Mouse (Mus musculus) fibroblast of lung, adult 2 months (primary cell): Measurements from ENCODE around the gene Tacc2.

Experiments used
- DNase-seq: peaks from one replicate; pipeline ENCODE4 v3.0.0-alpha.2; 2011; ENCODE audit warnings: low read depth

The Tacc2 gene

DNA sequence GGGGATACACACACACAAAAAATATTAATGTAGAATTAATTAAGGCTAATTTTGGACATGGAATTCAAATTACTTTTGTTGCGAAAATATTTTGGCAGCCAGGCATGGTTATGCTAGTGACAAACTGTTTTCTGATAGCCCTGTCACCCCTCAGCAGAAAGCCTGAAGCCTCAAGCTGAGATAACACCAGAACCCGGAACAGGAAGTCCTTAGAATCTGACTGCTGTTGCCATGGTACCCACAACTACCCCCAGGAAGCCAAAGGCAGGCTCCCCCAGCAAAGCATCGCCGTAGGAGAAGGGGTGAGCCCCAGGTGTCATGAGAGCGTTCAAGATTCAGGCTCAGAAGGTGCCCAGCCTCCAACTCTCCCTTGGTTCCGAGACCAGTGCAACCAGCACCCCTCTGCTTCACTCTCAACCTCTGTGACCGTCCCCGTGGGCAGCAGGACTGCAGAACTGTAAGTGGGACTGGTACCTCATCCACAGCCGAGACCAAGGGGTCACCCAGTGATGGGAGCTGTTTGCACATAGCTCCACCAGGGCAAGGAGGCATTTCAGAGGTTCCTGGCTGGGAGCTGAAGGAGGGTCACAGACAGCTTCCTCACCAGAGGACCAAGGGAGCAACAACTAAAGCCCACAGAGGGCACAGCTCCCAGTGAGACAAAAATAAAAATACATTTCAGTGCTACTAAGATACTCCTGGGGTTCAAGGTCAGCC, 196.8 kb downstream of the Tacc2 start, which contains the start of gene Btbd16:
TSS of gene Btbd16 (plus strand) at position 156 of the 717 bp plus-strand sequence.
- no peak for DNase-seq

DNA sequence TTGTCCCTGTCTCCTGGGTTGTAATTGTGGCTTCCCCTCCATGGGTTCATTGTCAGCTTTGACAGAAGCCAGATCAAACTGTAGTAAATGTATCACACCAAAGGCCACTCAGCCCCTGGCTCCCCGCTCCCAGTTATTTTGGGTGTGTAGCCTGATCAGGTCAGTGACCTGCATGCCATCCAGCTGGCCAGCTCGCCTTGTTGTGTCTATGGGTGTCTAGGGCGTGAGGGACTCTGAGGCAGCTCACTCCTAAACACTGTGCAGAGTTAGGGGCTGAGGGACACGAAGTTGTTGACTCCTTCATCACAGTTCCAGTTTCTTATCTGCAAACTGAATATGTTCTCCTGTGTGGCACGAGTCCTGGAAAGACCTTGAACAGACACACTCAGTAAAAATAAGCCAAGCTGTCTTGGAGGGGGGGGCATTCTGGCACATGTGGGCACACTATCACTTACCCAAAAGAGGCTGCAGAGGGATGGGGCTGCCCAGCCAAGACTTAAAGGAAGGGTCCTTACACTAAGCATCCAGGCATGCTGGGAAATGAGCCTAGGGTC, 203.7 kb downstream of the Tacc2 start:
- no peak for DNase-seq

DNA sequence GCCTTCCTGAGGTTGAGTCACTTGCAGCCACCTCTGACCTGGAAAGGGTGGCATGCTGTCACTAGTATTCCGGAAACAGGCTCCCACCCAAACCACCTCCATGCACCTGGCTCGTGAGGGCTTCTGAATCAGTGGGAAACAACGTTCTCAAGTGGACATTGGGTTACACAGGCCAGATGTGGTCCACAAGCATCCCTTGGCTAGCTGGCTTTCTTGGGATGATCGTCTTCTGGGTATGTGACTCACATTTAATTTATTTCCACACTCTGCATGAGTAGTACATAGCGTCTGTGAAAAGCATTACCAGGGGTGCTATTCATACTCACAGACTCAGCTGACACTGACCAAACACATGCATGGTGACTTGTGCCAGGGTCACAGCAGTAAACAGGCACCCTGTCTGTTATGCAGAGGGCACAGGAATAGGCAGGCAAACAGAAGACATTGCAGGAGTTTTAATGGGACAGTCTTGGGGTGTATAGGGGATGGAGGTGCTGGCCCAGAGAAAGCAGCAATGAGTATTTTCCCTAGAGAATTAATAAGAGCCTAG, 205.3 kb downstream of the Tacc2 start:
- DNase-seq, result peak; percentile 81

DNA sequence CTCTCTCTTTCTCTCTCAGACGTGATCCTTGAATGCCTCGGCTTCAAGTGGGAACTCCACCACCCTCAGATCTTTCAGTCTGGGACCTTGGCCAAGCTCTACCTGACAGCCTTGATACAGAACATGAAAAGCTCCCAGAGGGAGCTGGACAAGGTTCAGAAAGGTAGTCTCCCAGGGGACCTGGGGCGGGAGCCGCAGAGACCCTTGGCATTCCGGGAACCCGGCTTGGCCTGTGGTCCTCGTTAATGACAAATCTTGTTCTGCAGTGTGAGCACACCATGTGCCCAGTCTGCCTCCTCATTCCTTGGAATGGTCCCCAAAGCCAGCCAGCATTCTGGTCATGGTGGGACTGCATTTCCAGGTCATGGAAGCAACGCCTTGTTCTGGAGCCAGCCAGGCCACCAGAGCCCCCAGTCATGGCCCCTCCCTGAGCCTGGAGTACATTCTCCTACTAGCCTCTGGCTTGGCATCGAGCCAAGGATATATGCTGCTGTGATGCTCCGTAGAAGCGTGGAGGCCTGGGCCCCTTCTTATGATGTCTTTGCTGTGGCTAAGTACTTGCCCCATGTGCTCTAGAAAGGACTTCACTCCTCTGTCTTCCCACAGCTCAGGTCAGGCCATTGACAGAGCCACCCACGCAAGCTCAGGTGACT, 208.8 kb downstream of the Tacc2 start:
- DNase-seq, result no peak

DNA sequence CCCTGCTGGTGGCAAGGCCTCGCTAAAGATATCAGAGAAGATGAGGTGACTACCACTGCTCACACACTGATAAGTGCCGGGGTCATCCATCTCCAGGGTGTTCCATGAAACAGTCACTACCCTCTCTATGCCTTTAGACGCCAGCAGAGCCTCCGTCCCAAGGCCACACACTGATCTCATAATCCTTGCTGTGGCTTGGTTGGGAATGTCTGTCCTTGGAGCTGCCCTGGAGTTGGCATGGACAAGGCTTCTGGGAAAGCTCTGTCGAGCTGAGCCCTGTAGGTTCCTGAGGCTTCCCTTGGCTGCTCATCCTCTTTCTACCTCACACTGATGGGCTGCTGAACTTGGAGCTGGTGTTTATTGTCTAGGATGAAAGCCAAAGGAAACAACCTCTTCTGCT, 209.5 kb downstream of the Tacc2 start:
- no peak for DNase-seq

DNA sequence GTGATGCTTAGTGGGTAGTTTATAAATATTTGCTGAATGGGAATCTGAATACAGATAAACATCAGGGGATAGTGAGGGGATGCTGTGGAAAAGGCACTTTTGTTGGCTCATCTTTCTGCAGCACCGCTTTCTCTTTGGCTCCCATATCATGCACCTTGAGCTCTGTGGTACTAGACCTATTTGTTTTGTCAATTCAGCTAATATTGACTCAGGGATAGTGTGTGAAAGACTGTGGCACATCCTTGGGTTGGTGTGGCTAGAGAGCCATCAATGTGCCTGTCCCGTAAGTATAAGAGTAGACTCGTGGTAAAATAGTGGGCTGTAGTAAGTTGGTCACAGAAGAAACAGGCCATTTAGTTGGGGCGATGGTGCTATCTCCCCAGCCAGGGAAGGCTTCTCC, 210.3 kb downstream of the Tacc2 start:
- no peak for DNase-seq

DNA sequence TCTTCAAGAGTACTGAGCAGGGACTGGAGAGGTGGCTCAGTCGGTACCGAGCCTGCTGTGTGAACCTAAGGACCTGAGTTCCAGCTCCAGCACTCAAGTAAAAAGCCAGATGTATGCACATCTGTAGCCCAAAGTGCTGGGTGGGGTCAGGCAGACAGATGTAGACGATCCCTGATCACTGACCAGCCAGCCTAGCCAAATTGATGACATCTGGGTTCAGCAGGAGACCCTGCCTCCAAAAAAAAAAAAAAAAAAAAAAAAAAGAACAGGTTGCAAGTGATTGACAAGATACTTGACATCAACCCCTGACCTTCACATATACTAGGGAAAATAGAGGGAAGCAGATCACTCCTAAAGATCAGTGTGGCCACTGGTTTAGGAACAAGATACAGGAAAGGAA, 211.7 kb downstream of the Tacc2 start:
- DNase-seq, result no peak

DNA sequence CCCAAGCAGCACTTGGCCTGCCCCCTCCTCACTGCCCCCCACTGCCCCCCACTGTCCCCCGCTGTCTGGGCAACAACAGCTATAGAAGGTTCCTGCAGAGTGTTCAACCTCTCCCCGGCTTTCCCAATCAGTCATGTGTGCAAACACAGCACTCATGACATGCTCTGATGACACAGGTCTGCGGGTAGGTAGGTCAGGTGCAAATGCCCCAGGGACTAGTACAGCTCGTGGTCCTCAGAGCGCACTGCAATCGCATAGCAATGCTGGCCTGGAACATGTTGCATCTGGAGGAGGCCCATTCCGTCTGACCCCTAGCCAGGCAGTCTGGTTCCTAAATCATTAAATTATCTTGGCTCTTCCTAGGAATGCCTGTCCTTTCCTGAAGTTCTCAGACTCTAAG, 212.2 kb downstream of the Tacc2 start:
- no peak for DNase-seq

DNA sequence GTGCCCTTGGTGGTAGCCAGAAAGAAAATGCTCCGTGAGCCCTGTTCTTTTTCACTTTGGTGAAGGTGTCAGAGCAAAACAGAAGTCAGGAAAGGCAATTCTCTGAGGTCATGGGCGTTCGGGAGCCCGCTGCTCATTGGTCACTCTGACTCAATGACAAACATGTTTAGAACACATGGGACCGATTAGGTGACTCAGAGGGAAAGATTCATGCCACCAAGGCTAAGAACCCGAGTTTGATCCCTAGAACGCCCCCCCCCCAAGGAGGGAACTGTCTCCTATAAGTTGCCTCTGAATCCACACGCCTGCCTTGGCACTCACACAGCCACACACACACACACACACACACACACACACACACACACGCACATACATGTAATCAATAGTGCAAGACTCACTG, 216.4 kb downstream of the Tacc2 start:
- no peak for DNase-seq

DNA sequence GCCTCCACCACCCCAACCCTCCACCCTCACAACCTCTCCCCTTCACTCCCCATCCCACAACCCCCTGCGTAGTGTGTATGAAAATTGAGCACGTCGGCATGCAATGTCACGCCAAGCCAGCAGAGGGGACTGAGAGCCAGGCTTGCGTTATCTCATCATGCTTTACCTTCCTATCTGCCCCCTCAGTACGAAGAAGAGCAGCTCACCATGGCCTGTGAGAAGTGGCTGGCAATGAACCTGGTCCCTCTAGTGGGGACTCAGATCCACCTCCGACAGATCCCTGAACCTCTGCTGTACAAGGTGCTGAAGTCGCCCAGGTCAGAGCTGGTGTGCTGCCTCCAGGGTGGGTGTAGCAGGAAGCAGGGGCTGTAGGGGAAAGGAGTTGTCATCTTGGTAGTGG, 219.5 kb downstream of the Tacc2 start:
- DNase-seq, result no peak

DNA sequence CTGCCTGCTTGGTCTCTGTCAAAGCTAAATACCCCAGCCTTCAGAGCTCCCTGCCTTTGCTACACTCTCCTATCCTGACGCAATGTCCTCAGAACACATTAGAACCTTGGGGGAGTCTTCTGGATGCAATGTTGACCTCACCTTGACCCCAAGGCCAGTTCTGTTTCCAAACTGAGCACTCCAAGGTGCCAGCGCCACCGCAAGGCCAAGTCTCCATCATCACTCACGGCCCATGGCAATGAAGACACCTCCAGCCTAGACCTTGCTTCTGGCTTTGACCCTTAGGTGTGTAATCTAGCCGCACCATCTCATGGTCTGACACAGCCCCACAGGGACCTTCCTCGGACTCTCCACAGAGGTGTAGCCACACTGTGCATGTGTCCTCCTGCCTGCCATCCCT, 220.3 kb downstream of the Tacc2 start:
- no peak for DNase-seq

DNA sequence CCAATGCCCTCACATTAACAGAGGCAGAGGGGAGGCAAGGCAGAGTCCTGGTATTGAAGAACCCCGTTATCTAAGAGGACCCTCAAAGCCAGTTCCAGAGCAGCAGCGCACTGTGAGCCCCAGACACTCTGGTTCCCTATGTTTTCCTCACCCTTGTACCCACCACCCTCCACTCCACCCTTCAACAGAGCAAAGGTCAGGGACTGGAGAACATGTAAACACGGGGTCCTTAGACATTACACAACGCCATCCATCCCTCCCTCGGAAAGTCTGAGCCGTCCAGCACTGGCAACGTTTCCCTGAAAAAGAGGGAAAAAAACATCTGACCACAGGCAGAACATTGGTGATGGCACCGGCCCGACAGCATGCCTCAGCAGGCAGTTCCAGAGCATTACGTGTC, 222.2 kb downstream of the Tacc2 start:
- no peak for DNase-seq

DNA sequence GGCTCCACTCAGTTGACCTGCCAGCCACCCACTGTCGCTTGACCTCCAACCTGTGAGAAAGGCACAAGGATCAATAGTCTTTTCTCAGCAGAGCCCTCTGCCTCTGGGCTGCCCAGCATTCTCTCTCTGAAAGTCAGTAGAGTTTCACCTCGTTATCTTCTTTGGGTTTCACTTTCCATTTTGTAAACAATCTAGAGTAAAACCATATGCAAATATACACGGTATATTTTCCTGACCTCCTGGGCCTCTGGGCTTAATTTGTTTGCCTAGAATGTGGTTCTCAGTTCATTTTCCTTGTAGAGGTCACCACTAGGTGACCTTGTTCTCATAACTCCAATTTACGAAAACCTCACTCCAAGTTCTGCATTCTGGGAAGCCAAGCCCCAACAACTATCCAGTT, 223.4 kb downstream of the Tacc2 start:
- DNase-seq, result no peak

DNA sequence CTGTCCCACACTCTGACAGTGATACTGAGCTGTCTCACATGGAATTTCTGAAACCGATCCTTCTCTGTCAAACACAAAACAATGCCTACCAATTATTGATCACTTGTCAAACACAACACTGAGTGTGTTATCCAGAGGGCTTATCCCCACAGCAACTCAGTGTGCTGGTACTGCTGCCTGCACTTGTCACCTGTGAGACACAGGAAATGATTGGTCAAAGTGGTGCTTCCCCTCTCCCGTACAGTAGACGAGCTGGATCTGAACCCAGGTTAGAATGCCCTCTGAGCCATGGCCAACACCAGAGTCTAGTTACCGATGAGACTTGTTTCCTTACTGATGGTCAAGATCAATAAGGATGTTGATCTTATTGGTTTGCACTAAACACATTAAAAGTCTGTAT, 224.6 kb downstream of the Tacc2 start:
- no peak for DNase-seq

DNA sequence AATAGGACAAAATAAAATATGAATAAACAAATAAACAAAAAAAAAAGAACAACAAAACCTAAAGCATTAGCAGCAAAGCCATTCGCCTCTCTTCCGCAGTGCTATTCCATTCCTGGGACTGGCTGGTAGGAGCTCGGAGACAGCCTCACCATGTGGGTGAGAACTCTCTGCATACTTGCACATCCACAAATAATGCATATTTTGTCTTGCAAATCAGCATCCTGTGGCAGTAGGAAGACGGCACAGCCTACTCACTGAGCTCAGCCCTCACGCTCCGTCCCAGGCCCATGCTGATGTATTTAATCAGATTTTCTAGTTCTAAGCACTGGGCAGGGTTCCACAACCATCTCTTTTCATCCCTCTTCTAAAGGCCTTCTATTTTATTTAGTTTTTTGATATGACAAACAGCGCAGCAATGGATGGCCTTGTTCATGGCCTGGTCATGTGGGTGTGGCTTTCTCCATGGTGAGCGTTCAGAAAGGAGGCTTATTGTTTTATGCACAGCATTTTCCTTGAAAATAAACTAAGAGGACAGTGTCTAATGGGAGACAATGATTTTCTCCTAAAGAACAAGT, 226.1 kb downstream of the Tacc2 start:
- DNase-seq, result no peak

DNA sequence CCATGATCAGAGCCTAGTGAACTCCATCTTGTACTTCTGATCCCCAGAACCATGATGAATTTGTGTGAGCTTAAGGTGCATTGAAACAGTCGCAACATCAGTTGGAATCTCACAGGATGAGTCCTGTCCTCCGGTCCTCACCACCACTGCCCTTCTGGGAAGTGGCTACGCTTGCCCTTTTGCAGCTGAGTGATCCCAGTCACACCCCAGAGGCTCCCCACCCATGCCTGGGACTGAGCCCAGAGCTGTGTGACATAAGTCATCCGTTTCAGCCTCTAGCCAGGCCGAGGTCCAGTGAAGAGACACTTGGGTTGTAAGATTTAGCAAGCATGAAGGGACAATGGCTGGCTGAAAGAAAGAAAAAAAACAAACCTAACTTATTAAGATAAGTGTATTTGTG, 227.8 kb downstream of the Tacc2 start:
- no peak for DNase-seq

DNA sequence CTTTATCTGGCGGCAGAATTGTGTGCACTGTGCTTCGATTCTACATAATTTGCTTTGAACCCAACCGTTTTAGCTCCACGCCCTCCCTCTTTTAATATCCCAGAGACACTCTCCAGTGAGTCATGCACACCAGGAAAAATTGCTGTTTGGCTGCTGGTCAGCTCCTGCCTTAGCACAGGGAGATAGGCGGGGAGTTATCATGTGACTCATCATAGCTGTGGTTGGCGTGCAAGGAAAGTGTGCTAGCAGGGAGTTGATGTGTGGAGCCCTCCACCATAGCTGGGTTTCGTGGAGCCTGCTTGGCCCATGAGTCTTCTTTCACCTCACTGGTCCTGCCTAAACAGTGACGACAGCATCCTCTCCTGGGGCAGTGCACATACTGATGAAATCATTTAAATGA, 230.5 kb downstream of the Tacc2 start:
- peak; percentile 88 for DNase-seq

DNA sequence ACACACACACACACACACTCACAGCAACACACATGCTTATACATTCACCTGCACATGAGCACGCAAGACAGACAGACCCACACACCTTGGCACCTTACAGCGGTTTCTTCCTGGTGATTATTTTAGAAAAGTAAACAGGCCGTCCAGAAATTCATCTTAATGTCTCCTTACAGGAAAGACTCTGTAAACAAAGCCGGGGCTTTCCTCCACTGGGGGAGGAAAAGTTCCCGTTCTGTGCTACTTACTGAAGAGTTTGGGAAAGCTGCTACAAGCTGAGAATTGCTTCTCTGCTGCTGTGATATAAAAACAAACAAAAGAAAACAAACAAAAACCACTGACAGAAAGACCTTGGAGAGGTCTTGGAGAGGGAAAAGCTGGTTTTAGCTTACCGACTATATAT, 231.5 kb downstream of the Tacc2 start:
- DNase-seq, result no peak

DNA sequence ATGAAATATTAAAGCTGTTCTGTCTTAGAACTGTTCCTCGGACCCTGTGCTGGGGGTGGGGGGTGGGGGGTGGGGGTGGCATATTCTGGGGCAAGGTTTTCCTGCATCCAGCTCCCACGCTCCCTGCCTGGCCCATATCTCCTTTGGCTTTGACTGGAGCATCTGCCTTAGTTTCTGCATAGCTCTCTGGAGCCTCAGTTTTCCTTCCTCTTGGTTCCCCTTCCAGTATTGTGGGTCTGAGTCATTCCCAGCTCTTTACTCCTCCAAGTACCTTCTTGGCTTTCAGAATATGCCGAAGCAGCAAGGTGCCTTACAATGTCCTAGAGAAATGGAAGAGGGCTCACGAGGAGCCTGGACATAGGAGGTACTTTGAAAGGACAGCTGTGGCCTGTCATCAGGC, 233.0 kb downstream of the Tacc2 start:
- no peak for DNase-seq

DNA sequence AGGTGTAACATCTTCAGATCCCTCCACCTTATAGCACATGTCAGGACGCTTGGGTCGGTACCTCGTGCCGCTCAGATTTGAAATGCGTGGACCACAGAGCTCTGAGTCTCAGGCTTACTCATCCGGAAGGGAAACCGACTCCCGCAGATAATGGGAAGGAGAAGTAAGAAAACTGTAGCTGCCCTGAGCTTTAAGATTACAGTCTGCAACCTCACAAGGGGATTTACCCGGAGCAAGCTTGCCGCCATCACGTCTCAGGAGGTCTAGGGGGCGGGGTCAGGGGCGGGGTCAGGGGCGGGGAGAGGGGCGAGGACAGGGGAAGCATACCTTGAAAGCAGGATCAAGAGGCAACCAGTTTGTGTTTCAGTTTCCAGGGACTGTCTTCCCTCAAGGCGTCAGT, 235.2 kb downstream of the Tacc2 start:
- DNase-seq, result no peak
